Mouse (Mus musculus) cerebellum, postnatal 25 days (tissue): ENCODE measurements around the gene Pnpla7.
A peak's percentile ranks its signal among the peaks of the same experiment; 100 is the strongest.

ENCODE experiments used
- DNase-seq, 2 experiments: peaks; one replicate each; pipeline ENCODE4 v3.0.0; 2021; ENCODE audit warnings: mixed read lengths in 2 of 2

Gene Pnpla7

GRCm38 (mm10) chr2:25072398-25072797 is 96.6 kb downstream of the Pnpla7 start:
- no peak for DNase-seq

GRCm38 (mm10) chr2:25075506-25075905 is 99.7 kb downstream of the Pnpla7 start:
- no peak for DNase-seq

DNA sequence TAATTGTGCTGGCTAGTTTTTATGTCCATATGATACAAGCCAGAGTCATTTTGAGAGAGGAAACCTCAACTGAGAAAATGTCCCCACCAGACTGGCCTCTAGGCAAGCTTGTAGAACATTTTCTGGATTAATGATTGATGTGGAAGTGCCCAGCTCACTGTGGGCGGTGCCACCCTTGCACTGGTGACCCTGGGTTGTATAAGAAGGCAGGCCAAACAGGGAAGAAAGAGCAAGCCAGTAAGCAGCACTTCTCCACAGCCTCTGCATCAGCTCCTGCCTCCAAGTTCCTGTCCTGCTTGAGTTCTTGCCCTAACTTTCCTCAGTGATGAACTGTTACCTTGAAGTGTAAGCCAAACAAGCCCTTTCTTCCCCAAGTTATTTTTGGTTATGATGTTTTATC is 103.1 kb downstream of the Pnpla7 start:
- DNase-seq = no peak

DNA sequence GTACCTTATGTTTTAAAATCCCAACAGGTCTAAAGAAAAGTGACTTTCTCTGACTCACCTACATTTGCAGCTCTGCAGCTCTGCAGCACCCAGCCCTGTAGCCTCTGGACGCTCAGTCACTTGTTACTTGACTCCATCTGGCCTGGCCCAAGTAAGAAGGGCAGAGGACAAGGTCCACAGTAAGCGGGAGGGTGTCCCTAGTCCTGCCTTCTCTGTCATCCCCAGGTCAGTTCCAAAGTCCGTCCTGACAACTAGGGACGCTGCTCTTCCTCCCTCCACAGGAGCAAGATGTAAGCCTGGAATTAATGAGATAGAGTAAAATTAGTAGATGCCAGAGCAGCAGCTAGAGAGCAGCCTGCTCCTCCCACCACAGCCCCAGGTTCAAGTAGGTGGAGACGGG is 104.2 kb downstream of the Pnpla7 start, which contains the start of gene Entpd8:
TSS of gene Entpd8 (plus strand) at position 229 of the 400 bp plus-strand sequence.
- no peak for DNase-seq

GRCm38 (mm10) chr2:25083697-25084096 is 107.9 kb downstream of the Pnpla7 start:
- no peak for DNase-seq

DNA sequence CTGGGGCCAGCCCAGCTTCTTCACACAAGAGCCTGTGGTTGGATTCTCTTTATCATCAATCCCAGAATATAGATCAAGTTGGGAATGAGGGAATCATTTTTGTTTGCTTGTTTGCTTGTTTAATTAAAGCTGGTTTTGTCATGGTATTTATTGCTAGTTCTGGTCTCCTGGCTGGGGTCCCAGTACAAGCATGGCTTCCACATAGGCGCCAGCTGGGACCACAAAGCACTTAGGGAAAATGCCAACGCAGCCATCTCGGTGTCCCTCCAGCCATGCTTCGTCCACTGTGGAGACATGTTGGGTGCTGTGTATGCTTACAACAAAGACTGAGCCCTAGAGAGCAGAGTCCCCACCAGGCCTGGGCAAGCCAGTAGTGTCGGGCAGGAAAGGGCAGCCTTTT is 109.7 kb downstream of the Pnpla7 start:
- DNase-seq = no peak

DNA sequence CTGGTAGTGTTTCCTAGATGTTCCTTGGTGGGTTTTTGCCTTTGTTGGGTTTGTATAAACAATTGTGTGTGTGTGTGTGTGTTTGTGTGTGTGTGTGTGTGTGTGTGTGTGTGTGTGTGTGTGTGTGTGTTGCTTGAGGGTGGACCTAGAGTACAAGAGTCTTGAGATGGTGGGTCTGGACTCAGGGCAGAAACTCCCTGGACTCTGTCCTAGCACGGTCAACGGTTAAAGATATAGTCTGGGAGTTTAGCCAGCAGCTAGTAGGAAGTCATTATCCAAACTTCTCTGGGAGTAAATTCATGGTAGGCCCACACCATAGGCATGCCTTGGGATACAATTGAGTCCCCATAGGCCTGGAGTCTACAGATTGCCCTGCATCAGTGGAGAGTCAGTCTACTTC is 112.0 kb downstream of the Pnpla7 start:
- DNase-seq = no peak

DNA sequence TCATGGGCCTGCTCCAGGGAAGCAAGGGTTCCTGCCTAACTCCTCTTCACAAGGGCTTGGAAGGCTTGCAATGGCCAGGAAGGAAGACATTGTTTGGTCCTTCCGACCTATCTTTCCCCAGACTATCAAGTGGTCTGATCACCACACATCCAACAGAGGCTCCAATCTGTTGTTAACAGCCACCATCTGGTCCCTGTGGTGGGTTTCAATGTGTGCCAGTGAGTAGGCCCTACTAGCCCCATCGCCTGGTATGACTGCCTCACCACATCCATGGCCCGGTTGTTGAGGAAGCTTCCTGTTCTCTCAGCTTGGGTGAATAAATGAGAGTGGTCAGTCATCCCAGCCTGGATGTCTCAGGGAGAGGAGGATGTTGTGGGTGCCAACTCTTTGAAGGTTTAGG is 112.8 kb downstream of the Pnpla7 start:
- no peak for DNase-seq

GRCm38 (mm10) chr2:25094785-25095108 is 118.9 kb downstream of the Pnpla7 start:
- DNase-seq = no peak

GRCm38 (mm10) chr2:25095109-25095850 is 119.4 kb downstream of the Pnpla7 start, which contains the start of gene Noxa1:
Gene Noxa1 (minus strand): TSS chr2:25095149.
- no peak for DNase-seq

- no peak for DNase-seq
Observed at GRCm38 (mm10) chr2:25098005-25098615, 122.3 kb downstream of the Pnpla7 start.

DNA sequence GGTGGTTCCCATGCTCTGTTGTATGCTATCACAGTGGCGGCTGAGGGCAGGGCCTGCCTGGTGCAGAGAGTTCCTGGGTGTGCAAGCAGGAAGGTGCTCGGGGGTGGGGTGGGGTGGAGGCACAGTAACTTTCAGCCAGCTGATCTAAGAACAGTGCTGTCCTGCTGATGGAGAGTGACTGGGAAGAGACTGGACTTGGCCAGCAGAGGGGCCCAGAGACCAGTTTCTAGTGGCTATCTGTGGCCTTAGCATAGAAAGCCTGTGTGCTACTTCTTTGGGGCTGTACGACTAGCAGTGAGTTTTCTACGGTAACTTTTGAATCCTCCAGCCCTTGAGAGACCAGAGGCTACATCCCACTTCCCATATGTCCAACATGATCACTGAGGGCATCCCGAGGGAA is 123.1 kb downstream of the Pnpla7 start:
- DNase-seq = peak in 1 of 2 experiments; percentile 33

DNA sequence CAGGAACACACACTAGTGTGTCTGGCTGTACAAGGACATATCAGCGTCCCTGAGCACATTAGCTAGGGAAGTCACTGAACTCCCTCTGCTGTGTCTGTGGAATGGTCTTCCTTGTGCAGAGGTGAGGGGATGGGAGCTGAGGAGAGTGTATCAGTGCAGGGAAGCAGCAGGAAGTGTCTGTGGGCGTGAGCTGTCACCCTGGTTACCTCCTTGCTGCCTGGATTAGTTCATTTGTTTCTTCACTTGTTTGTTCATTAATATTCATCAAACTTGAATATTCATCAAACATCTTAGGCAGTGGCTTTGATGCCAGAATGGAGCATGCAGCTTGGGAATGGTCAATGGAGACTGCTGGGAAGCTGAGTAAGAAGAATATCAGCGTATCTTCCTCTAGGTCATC is 123.9 kb downstream of the Pnpla7 start:
- no peak for DNase-seq
